ENCODE assay signal across 24 mouse cellular contexts in genomic region chr7:130199951-130200350, GRCm38 (mm10).
"Had no signal": no experiment of that assay in that cellular context is flagged by ENCODE, and none has a peak within 500 bp of the region (broad histone marks: within the 10 kb centered on the region; RNA-seq: fewer than 3 reads in every experiment).

No protein-coding gene starts in this region.

- H3K4me3 ChIP-seq: gastrocnemius, adult 2 months; heart, embryonic 12.5 days; hindbrain, embryonic 10.5 days; hindbrain, embryonic 12.5 days; intestine, embryonic 15.5 days; layer of hippocampus, adult 2 months; left cerebral cortex, adult 2 months; limb, embryonic 10.5 days; limb, embryonic 12.5 days had no signal

- H3K4me2 ChIP-seq: heart, embryonic 12.5 days; hindbrain, embryonic 12.5 days; hindbrain, embryonic 14.5 days; intestine, embryonic 15.5 days; limb, embryonic 12.5 days; liver, embryonic 11.5 days had no signal

- DNase-seq: gastrocnemius, adult 2 months; gastrocnemius, postnatal 10 days; gastrocnemius, postnatal 25 days; heart, adult 18-20 months; heart, postnatal 10 days; heart, postnatal 4 days; kidney, adult 18-20 months; kidney, adult 8-10 months; kidney, postnatal 14 days; liver had no signal

- ATAC-seq: hindbrain, embryonic 16.5 days; inflammation-experienced regulatory T-cells, adult 6 months; intestine, embryonic 15.5 days; intestine, postnatal 0 days had no signal

- H3K9me3 ChIP-seq: heart, embryonic 12.5 days; hindbrain, embryonic 10.5 days; hindbrain, embryonic 12.5 days; intestine, embryonic 15.5 days; limb, embryonic 10.5 days; limb, embryonic 12.5 days had no signal

- H3K27ac ChIP-seq: gastrocnemius, adult 2 months; hindbrain, embryonic 10.5 days; hindbrain, embryonic 12.5 days; hindbrain, embryonic 14.5 days; intestine, embryonic 15.5 days; kidney, postnatal 0 days; left cerebral cortex, adult 2 months; limb, embryonic 10.5 days had no signal

- H3K27me3 ChIP-seq: heart, embryonic 12.5 days; hindbrain, embryonic 12.5 days; intestine, embryonic 15.5 days; limb, embryonic 12.5 days had no signal

- H3K4me1 ChIP-seq: hindbrain, embryonic 12.5 days; intestine, embryonic 15.5 days had no signal

- H3K9ac ChIP-seq: heart, embryonic 12.5 days; hindbrain, embryonic 12.5 days; hindbrain, embryonic 14.5 days; intestine, embryonic 15.5 days; limb, embryonic 12.5 days had no signal
